Mouse (Mus musculus) MN1 (cell line): ENCODE measurements around the gene Tmsb15a.
"Not testable (repeated sequence)": the region's sequence is repeated elsewhere in the genome, so short reads cannot be mapped to it uniquely, and the experiment has no call there.

Source experiments
- DNase-seq: peaks from one replicate; pipeline ENCODE4 v3.0.0-alpha.2; 2016; ENCODE audit warnings: low spot score

Gene Tmsb15a

GRCm38 (mm10) chrX:135725161-135725560 is at the start of gene Tmsb15a:
Gene Tmsb15a, minus strand, starts transcription at chrX:135725261.
- no peak for DNase-seq

GRCm38 (mm10) chrX:135768565-135768964 is 43.5 kb upstream of the Tmsb15a start:
- no peak for DNase-seq

GRCm38 (mm10) chrX:135768043-135768548 is 43.0 kb upstream of the Tmsb15a start:
- DNase-seq: no peak

- peak; percentile 27 for DNase-seq
Observed at GRCm38 (mm10) chrX:135761707-135762106, 36.6 kb upstream of the Tmsb15a start.

DNA sequence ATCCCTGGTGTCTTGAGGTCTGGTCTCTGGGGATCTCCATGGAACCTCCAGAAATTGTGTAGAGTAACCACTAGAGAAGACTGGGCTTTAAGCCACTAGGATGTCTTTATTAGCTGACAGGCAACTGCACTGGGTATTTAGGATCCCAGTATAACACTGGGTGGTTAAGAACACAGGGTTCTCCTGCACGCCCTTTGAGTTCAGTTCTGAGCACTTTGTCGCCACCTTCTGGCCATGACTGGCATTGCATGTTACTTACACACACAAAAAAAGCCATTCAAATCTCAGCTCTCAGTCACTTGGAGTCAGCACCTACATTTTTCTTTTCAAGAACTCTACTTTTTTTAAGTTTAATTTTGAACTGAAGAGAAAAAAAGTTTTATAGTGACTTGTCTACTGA is 27.8 kb upstream of the Tmsb15a start:
- DNase-seq: peak; percentile 72

GRCm38 (mm10) chrX:135745376-135745775 is 20.3 kb upstream of the Tmsb15a start:
- DNase-seq: not testable (repeated sequence)

- peak; percentile 17 for DNase-seq
Observed at GRCm38 (mm10) chrX:135743056-135743355, 17.9 kb upstream of the Tmsb15a start.

GRCm38 (mm10) chrX:135742304-135743055 is 17.4 kb upstream of the Tmsb15a start, which contains the start of the genes Armcx5 and Gprasp1:
Gene Armcx5, plus strand, starts transcription at chrX:135742733.
Gene Gprasp1, plus strand, starts transcription at chrX:135742733.
- peak; percentile 91 for DNase-seq

DNA sequence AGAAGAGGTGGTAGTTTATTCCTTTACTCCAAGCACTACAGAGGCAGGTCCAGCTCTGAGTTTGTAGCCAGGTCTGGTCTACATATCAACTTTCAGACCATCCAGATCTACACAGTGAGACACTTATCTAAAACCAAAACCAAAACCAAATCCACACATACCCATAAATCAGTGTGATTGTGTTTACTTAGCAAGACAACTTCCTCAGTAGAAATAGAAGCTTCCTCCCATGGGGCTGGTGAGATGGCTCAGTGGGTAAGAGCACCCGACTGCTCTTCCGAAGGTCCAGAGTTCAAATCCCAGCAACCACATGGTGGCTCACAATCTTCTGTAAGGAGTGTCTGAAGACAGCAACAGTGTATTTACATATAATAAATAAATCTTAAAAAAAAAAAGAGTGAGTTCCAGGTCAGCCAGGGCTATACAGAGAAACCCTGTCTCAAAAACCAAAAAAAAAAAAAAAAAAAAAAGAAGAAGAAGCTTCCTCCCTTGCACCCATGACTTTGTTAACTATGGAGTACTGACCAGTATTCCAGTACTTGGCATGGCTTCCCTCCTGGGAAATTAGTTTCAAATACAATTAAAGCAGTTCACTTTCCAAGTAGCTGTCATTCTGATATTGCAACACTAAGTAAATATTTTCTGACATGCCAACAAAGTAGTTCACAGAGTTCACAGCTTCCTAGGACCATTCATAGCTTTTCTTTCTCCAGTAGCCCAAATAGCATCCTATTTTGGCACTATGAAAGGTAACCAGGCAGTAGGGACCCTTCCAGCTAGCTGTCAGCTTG is 13.9 kb upstream of the Tmsb15a start:
- no peak for DNase-seq

- no peak for DNase-seq
Observed at GRCm38 (mm10) chrX:135712845-135713244, 12.2 kb downstream of the Tmsb15a start.

GRCm38 (mm10) chrX:135704349-135704748 is 20.7 kb downstream of the Tmsb15a start:
- DNase-seq: no peak

- no peak for DNase-seq
Observed at GRCm38 (mm10) chrX:135703111-135703510, 21.9 kb downstream of the Tmsb15a start.

DNA sequence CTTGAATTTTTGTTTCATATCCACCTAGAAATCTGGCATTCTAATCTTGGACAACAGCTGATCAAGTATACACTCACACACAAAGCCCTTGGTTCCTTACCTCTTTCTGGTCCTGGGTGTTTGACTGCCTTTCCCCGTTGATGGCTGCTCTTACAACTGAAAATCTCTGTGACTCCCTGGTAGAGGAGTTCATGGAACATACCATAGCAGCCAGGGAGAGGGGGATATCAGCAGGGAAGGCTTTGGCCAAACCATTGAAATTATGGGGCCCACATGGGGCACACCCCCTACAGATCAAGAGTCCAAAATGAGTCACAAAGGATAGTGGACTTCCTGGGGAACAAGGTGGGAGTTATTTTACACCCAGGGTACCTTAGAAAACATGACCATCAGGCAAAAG is 31.4 kb downstream of the Tmsb15a start, which contains the start of gene Tcp11x2:
TSS of gene Tcp11x2 (minus strand) at position 158 of the 400 bp plus-strand sequence.
- DNase-seq: no peak

GRCm38 (mm10) chrX:135687802-135688201 is 37.3 kb downstream of the Tmsb15a start:
- no peak for DNase-seq

DNA sequence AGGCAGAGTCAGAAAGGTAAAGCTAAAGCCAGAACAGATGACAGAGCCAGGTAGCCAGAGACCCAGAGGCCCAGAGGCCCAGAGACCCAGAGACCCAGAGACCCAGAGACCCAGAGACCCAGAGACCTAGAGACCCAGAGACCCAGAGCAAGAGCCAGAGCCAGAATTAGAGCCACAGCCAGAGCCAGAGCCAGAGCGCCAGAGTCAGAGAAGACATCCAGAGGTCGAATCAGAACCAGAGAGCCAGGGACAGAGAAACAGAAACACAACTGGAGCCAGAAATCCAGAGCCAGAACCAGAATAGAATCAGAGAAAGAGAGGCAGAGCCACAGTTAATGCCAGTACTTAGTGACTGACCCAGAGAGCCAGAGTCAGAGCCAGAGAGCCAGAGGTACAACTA is 43.2 kb downstream of the Tmsb15a start:
- DNase-seq: no peak
